Mouse (Mus musculus): Measurements from ENCODE around the gene Igsf8. TPM values are rescaled to one million over a fixed set of nuclear protein-coding genes. Genes with fewer than 3 reads are reported as not detected.

Igsf8 gene
- polyA plus RNA-seq (2012; fragmentation: generic; extraction: Trizol) = 95.3 TPM
- long read RNA-seq, experiment 1, transcript Igsf8-201 (7 exons, 2,278 nt) = major isoform, 21 of 41 reads
- long read RNA-seq, experiment 1, partial matches to known transcripts = 18 of 41 reads
- long read RNA-seq, experiment 1, other reads (novel, unspliced or antisense) = 2 of 41 reads
- long read RNA-seq, experiment 2, transcript Igsf8-201 (7 exons, 2,278 nt) = major isoform, 344 of 457 reads
- long read RNA-seq, experiment 2, partial matches to known transcripts = 99 of 457 reads
- long read RNA-seq, experiment 2, other reads (novel, unspliced or antisense) = 14 of 457 reads

GRCm38 (mm10) chr1:172261477-172262078 lies at the start of gene Igsf8:
Gene Igsf8, plus strand, starts transcription at chr1:172261641.
- Histone ChIP-seq H3K27me3 (ENCODE audit: control insufficient read depth, insufficient read depth, insufficient read length) (no peaks in the 10 kb centered on the region), H3K79me2 (ENCODE audit: control insufficient read depth, insufficient read depth) (no peaks in the 10 kb centered on the region), H3K4me3 (ENCODE audit: insufficient read depth, poor library complexity, severe bottlenecking) (no peak within 1 kb of the TSS), H3ac (ENCODE audit: control insufficient read depth, insufficient read length, low read depth) (no peak within 1 kb of the TSS), H3K36me3 (ENCODE audit: control insufficient read depth, insufficient read depth) (no peaks in the 10 kb centered on the region), H3K79me3 (ENCODE audit: low read depth) (no peaks in the 10 kb centered on the region)
- TF ChIP-seq FOSL1 (IDR thresholded peaks at IDR 0.05; ENCODE audit: insufficient read depth, low read length, poor library complexity, severe bottlenecking) = no peak
- TF ChIP-seq MYOG (IDR thresholded peaks at IDR 0.05; ENCODE audit: control insufficient read depth, extremely low read depth, insufficient read length) = no peak
- TF ChIP-seq MAX (IDR thresholded peaks at IDR 0.05) = no peak
- TF ChIP-seq CEBPB (IDR thresholded peaks at IDR 0.05; ENCODE audit: low read depth) = no peak
- TF ChIP-seq CTCF (IDR thresholded peaks at IDR 0.05; ENCODE audit: control insufficient read depth, insufficient read depth, insufficient read length) = no peak
- no peak for TF ChIP-seq MYOD1 (IDR thresholded peaks at IDR 0.05; ENCODE audit: control insufficient read depth, insufficient read length, low read depth)
- TF ChIP-seq USF1 (IDR thresholded peaks at IDR 0.05; ENCODE audit: low read depth) = no peak

- no peaks in the 10 kb centered on the region for H3K27me3 ChIP-seq (ENCODE audit: control insufficient read depth, insufficient read depth, insufficient read length)
- H3K4me3 ChIP-seq (ENCODE audit: insufficient read depth, poor library complexity, severe bottlenecking) = no peak overlapping the region
- no peaks in the 10 kb centered on the region for H3K79me2 ChIP-seq (ENCODE audit: control insufficient read depth, insufficient read depth)
- H3K79me3 ChIP-seq (ENCODE audit: low read depth) = no peaks in the 10 kb centered on the region
- H3ac ChIP-seq (ENCODE audit: control insufficient read depth, insufficient read length, low read depth) = no peak overlapping the region
- TF ChIP-seq FOSL1 (IDR thresholded peaks at IDR 0.05; ENCODE audit: insufficient read depth, low read length, poor library complexity, severe bottlenecking) = no peak
- no peak for TF ChIP-seq MAX (IDR thresholded peaks at IDR 0.05)
- no peak for TF ChIP-seq MYOG (IDR thresholded peaks at IDR 0.05; ENCODE audit: control insufficient read depth, extremely low read depth, insufficient read length)
- TF ChIP-seq CTCF (IDR thresholded peaks at IDR 0.05; ENCODE audit: control insufficient read depth, insufficient read depth, insufficient read length) = no peak
- no peak for TF ChIP-seq MYOD1 (IDR thresholded peaks at IDR 0.05; ENCODE audit: control insufficient read depth, insufficient read length, low read depth)
- no peak for TF ChIP-seq USF1 (IDR thresholded peaks at IDR 0.05; ENCODE audit: low read depth)
- no peak for TF ChIP-seq CEBPB (IDR thresholded peaks at IDR 0.05; ENCODE audit: low read depth)
- H3K36me3 ChIP-seq (ENCODE audit: control insufficient read depth, insufficient read depth) = no peaks in the 10 kb centered on the region
Measured at GRCm38 (mm10) chr1:172212776-172213175, 48.7 kb upstream of the Igsf8 start.

- Histone ChIP-seq H3K36me3 (ENCODE audit: control insufficient read depth, insufficient read depth) (no peaks in the 10 kb centered on the region), H3ac (ENCODE audit: control insufficient read depth, insufficient read length, low read depth) (no peak overlapping the region), H3K27me3 (ENCODE audit: control insufficient read depth, insufficient read depth, insufficient read length) (no peaks in the 10 kb centered on the region), H3K79me2 (ENCODE audit: control insufficient read depth, insufficient read depth) (no peaks in the 10 kb centered on the region), H3K79me3 (ENCODE audit: low read depth) (no peaks in the 10 kb centered on the region), H3K4me3 (ENCODE audit: insufficient read depth, poor library complexity, severe bottlenecking) (no peak overlapping the region)
- no peak for TF ChIP-seq USF1 (IDR thresholded peaks at IDR 0.05; ENCODE audit: low read depth)
- TF ChIP-seq CEBPB (IDR thresholded peaks at IDR 0.05; ENCODE audit: low read depth) = no peak
- no peak for TF ChIP-seq MYOG (IDR thresholded peaks at IDR 0.05; ENCODE audit: control insufficient read depth, extremely low read depth, insufficient read length)
- TF ChIP-seq CTCF (IDR thresholded peaks at IDR 0.05; ENCODE audit: control insufficient read depth, insufficient read depth, insufficient read length) = no peak
- TF ChIP-seq MAX (IDR thresholded peaks at IDR 0.05) = no peak
- no peak for TF ChIP-seq FOSL1 (IDR thresholded peaks at IDR 0.05; ENCODE audit: insufficient read depth, low read length, poor library complexity, severe bottlenecking)
- no peak for TF ChIP-seq MYOD1 (IDR thresholded peaks at IDR 0.05; ENCODE audit: control insufficient read depth, insufficient read length, low read depth)
Measured at GRCm38 (mm10) chr1:172213771-172214170, 47.7 kb upstream of the Igsf8 start.

GRCm38 (mm10) chr1:172214748-172215147 lies 46.7 kb upstream of the Igsf8 start:
- no peaks in the 10 kb centered on the region for H3K27me3 ChIP-seq (ENCODE audit: control insufficient read depth, insufficient read depth, insufficient read length)
- no peaks in the 10 kb centered on the region for H3K79me2 ChIP-seq (ENCODE audit: control insufficient read depth, insufficient read depth)
- no peak overlapping the region for H3ac ChIP-seq (ENCODE audit: control insufficient read depth, insufficient read length, low read depth)
- H3K79me3 ChIP-seq (ENCODE audit: low read depth) = no peaks in the 10 kb centered on the region
- no peak for TF ChIP-seq MYOG (IDR thresholded peaks at IDR 0.05; ENCODE audit: control insufficient read depth, extremely low read depth, insufficient read length)
- TF ChIP-seq MAX (IDR thresholded peaks at IDR 0.05) = no peak
- no peak for TF ChIP-seq CEBPB (IDR thresholded peaks at IDR 0.05; ENCODE audit: low read depth)
- TF ChIP-seq CTCF (IDR thresholded peaks at IDR 0.05; ENCODE audit: control insufficient read depth, insufficient read depth, insufficient read length) = no peak
- TF ChIP-seq USF1 (IDR thresholded peaks at IDR 0.05; ENCODE audit: low read depth) = no peak
- TF ChIP-seq FOSL1 (IDR thresholded peaks at IDR 0.05; ENCODE audit: insufficient read depth, low read length, poor library complexity, severe bottlenecking) = no peak
- TF ChIP-seq MYOD1 (IDR thresholded peaks at IDR 0.05; ENCODE audit: control insufficient read depth, insufficient read length, low read depth) = no peak
- H3K4me3 ChIP-seq (ENCODE audit: insufficient read depth, poor library complexity, severe bottlenecking) = no peak overlapping the region
- H3K36me3 ChIP-seq (ENCODE audit: control insufficient read depth, insufficient read depth) = no peaks in the 10 kb centered on the region

GRCm38 (mm10) chr1:172217148-172217547 lies 44.3 kb upstream of the Igsf8 start:
- no peaks in the 10 kb centered on the region for H3K27me3 ChIP-seq (ENCODE audit: control insufficient read depth, insufficient read depth, insufficient read length)
- H3K79me2 ChIP-seq (ENCODE audit: control insufficient read depth, insufficient read depth) = no peaks in the 10 kb centered on the region
- no peaks in the 10 kb centered on the region for H3K79me3 ChIP-seq (ENCODE audit: low read depth)
- no peak overlapping the region for H3ac ChIP-seq (ENCODE audit: control insufficient read depth, insufficient read length, low read depth)
- H3K4me3 ChIP-seq (ENCODE audit: insufficient read depth, poor library complexity, severe bottlenecking) = no peak overlapping the region
- TF ChIP-seq CTCF (IDR thresholded peaks at IDR 0.05; ENCODE audit: control insufficient read depth, insufficient read depth, insufficient read length) = peak; percentile 61
- no peak for TF ChIP-seq CEBPB (IDR thresholded peaks at IDR 0.05; ENCODE audit: low read depth)
- H3K36me3 ChIP-seq (ENCODE audit: control insufficient read depth, insufficient read depth) = no peaks in the 10 kb centered on the region

Data from C2C12 (cell line).